Mouse (Mus musculus) MN1 (cell line): ENCODE measurements around the gene Numb.
"Not testable (repeated sequence)": the region's sequence is repeated elsewhere in the genome, so short reads cannot be mapped to it uniquely, and the experiment has no call there.

Experiments
- DNase-seq: peaks from one replicate; pipeline ENCODE4 v3.0.0-alpha.2; 2016; ENCODE audit warnings: low spot score

The Numb gene

DNA sequence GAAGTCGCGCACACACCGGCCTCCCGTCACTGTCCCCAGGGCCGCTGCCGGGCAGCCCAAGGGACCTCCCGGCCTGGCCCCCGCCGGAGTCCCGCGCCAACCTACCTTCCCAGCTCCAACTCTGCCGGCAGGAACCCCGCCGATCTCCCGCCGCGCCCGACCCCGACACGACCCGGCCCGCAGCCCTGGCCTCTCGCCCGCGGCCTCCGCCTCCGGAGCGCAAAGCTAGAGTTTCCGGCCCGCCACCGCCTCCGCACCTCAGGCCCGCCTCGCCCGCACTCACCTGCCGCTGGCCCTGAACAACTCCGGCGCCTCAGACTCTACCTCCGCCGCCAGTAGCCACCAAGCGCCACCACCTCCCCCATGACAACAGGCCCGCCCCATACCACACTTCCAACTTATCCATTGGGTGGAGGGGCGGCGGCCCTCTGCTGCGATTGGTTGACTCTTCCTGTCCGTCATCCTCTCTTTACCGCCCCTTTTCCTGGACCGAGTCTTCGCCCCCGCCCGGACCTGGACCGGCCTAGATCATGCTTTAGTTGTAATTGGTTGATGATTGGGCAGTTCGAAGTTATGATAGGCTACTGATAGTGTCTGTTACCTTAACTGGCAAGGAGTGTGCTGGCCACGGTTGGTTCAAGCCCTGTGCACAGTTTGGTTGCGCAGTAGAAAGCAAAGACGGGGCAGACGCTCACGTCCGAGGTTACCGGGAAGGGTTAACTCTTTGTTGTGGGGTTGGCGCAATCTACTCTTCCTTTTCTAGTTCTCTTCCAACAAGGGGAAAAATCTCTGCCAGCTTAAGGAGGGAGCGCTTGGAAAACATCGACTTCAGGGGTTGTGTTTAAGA is at the start of gene Numb:
Gene Numb (minus strand): TSS at position 400 of the 847 bp plus-strand sequence.
- DNase-seq = peak; percentile 99

DNA sequence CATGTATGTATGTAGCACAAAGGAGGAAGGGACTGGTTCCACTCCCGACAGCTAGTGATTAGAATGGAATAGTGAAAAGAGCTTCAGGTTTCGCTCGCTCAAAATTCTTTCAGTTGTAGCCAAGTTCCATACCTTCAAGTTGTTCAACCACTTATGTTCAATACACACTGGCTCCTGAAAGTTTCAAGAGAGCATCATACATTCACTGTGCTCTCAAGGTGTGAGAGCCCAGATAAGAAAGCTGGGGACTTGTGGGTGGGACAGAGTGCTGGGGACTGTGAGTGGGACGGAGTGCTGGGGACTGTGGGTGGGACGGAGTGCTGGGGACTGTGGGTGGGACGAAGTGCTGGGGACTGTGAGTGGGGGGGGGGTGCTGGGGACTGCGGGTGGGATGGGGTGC is 43.5 kb upstream of the Numb start:
- DNase-seq = no peak

DNA sequence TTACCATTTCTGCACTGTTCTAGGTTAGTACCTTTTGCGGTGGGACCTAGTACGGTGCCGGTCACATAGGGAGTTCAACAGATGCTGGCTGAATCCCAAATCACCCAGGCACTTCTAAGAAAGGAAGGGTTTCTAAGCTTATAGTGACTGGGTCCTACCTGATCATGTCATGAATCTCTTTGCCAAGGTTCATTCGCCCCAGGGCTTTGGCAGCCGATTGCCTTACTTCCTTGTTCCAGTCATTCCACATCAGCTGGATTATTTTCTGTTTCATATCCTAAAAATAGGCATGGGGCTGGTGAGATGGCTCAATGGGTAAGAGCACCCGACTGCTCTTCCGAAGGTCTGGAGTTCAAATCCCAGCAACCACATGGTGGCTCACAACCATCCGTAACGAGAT is 36.5 kb upstream of the Numb start:
- no peak for DNase-seq

DNA sequence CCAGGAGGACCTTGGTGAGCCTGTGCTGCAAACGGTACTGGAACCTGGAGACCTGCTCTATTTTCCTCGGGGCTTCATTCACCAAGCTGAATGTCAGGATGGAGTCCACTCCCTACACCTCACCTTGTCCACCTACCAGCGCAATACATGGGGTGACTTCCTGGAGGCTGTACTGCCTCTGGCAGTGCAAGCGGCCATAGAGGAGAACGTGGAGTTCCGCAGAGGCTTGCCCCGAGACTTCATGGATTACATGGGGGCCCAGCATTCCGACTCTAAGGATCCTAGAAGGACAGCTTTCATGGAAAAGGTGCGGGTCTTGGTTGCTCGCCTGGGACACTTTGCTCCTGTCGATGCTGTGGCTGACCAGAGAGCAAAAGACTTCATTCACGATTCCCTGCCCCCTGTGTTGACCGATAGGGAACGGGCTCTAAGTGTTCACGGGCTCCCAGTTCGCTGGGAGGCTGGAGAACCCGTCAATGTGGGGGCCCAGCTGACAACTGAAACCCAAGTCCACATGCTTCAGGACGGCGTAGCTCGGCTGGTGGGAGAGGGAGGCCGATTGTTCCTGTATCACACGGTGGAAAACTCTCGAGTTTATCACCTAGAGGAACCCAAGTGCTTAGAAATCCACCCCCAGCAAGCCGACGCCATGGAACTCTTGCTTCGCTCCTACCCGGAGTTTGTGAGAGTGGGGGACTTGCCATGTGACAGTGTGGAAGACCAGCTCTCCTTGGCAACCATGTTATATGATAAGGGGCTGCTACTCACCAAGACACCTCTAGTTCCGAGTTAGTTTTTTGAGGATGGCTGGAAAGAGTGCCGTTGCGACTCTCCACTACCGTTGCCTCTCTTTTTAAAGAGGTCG is 30.2 kb upstream of the Numb start:
- DNase-seq = no peak

DNA sequence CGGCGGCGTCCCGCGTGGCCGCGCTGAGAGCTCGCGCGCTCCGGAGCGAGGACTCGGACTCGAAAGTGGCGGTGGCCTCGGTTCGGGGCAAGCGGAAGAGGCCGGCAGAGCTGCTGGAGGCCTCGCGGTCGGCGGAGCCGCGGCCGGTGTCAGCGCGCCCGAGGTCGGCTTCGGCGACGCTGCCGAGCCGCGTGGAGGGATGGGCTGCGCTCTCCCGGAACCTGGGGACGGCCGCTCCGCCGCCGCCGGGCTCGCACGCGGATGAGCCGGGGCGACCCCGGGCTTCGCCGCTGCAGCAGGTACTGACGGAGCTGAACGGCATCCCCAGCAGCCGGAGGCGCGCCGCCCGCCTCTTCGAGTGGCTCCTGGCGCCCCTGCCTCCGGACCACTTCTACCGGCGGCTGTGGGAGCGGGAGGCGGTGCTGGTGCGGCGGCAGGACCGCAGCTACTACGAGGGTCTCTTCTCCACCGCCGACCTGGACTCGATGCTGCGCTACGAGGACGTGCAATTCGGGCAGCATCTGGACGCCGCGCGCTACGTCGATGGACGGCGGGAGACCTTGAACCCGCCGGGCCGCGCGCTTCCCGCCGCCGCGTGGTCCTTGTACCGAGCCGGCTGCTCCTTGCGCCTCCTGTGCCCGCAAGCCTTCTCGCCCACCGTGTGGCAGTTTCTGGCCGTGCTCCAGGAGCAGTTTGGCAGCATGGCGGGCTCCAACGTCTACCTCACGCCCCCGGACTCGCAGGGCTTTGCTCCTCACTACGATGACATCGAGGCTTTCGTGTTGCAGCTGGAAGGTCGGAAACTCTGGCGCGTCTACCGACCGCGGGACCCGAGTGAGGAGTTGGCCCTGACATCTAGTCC is 29.3 kb upstream of the Numb start:
- peak; percentile 26 for DNase-seq

DNA sequence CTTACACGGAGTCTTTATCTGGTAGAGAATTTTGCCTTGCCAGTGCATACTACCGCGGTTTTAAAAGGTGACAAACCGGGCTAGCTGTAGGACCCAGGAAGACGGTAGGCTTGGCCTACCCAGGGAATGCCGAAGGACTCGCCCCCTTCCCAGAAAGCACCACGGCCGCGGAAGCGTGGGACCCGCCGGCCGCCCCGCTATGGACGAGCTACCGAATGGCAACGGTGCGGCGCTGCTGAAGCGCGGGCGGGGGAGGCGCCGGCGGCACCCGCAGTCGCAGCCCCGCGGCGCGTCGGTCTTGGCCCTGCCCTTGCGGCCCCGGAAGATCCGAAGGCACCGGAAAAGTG is 28.7 kb upstream of the Numb start, which contains the start of gene Riox1:
Gene Riox1 (plus strand): TSS at position 116 of the 347 bp plus-strand sequence.
- peak; percentile 88 for DNase-seq

DNA sequence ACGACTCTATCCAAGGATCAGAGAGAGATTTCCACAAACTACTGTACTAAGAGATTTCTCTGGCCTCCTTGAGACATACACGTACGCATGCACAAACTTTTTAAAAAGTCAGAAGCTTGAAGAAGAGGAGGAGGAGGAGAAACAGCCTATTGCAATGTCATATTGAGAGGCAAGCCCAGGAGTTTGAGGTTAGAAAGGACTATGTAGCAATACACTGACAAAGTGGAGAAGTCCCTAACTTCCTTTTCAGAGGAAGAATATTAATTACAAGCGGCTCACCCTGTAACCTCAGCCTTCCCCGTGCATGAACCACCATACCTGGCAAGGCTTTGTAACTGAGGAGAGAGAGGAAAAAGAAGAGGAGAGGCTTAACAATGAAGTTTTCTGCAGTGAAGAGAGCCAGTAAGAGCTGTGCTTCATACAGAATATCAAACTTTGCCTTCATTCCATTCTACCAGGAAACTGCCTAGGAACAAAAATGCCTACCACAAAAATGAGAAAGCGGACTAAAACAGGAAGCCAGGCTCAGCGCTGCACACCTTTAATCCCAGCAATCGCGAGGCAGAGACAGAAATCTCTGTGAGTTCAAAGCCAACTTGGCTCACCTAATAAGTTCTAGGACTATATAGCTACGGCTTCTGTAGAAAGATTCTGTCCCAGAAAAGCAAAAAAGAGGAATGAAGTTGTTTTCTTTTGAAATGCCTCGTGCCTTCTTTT is 28.2 kb upstream of the Numb start:
- DNase-seq = no peak

DNA sequence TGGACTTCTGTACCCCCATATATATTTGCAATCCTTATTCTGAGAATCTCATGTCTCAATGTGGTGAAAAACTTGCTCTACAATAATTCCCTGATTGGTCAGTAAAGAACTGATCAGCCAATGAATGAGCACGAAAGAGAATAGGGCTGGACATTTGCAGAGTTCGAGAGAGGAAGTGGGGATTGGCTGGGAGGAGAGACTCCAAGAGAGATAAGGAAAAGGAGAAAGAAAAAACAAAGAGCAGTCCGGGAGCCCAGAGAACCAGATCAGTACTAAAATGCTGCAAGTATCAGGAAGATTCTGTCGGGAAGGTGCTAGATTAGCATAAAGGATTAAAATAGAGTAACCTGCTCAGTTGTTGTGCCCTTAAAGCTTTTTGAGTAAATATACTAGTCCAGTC is 27.3 kb upstream of the Numb start:
- DNase-seq = no peak

- peak; percentile 63 for DNase-seq
Measured at GRCm38 (mm10) chr12:83947260-83947811, 25.6 kb upstream of the Numb start.

- DNase-seq = no peak
Measured at GRCm38 (mm10) chr12:83941938-83942337, 20.2 kb upstream of the Numb start.

DNA sequence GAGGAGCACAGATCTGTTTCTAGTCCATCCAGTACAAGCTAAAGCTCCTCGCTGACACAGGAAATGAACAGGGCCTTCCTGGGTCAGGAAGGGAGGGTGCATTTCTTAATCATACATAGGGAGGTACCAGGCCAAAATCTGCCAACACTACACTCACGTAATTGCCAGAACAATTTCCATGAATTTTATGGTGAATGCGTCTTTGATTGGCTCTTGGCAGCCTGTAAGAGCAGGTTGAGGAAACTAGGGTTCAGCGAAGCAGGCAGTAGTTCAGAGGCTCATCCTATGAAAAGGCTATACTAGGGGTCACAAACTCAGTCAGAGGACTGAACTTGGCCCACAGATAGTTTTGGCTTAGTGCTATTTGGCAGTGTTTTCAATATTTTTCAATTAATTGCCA is 18.3 kb upstream of the Numb start:
- no peak for DNase-seq

DNA sequence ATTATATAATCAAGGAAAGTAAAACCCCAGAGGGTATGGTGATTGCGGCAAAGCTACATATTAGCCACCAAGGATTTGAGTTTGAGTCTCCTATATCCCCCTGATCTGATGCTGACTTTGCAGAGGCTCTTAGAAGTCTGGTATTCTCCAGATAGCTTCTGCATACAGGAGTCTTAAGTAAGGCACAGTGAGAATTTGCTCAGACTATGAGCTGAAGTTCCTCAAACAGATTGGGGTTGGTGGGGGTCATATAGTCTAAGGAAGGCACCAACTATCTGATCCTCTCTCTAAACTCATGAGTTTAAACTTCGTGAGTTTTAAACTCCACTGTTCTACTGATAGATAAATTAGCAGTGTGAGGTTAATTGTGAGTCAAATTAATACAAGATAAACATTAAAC is 17.6 kb upstream of the Numb start:
- DNase-seq = no peak

DNA sequence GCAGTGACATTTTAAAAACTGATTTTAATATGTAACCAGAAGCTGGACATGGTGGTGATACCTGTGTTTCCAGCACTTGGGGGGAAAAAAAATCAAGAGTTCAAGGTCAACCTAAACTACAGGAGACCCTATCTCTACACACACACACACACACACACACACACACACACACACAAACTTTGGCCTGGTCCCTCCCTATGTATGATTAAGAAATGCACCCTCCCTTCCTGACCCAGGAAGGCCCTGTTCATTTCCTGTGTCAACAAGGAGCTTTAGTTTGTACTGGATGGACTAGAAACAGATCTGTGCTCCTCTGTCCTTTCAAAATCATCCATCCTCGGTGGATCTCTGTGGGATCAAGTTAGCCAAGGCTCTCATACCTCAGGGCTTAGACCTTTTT is 16.9 kb upstream of the Numb start:
- not testable (repeated sequence) for DNase-seq

GRCm38 (mm10) chr12:83937600-83937999 is 15.9 kb upstream of the Numb start:
- no peak for DNase-seq

DNA sequence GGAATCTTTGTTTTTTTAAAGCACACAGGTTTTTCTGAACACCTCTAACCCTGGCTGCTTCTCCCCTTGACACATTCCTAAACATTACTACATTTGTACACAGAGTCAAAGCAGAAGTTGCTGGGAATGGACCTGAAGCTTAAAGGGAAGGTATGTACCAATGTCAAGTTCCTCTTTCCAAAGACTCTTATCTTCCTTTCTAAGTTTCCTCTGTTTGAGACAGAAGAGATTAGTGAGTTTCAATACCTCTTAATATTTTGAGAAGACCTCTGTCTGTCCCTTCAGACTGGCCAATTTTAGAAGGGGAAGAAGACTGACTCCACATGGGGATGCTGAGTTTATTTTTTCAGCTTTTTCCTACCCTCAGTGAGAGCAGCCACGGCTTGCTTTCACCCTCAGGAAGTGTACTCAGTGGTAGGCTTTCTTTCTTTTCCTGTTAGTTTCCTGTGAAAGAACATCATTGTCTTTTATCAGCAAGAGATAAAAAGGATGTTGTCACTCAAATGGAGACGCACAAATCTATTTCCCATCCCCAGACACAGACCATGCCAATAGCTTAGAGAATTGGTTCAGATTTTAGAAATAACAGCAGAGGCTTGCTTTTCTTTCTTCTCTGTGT is 7.6 kb upstream of the Numb start:
- no peak for DNase-seq

- no peak for DNase-seq
Measured at GRCm38 (mm10) chr12:83927747-83928146, 6.0 kb upstream of the Numb start.

GRCm38 (mm10) chr12:83926061-83926460 is 4.3 kb upstream of the Numb start:
- DNase-seq = no peak

- DNase-seq = no peak
Measured at GRCm38 (mm10) chr12:83925160-83925703, 3.5 kb upstream of the Numb start.

- no peak for DNase-seq
Measured at GRCm38 (mm10) chr12:83924332-83924731, 2.6 kb upstream of the Numb start.

DNA sequence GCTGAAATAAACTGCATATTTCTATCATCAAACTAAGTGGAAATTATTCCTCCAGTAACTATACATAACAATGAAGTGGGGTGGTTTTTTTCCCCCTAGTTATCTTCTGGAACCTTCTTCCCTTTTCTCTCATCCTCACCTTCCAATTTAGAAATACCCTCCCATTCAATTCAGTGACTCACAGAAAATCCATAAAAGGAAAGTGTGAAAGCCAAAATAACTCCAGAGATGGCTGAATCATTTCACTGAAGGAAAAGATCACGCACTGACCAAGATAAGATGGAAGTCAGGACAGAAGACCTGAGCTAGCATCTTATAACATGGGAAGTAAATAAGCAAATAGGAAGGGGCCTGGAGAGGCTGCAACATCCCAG is 1.7 kb upstream of the Numb start:
- DNase-seq = no peak
